ENCODE assay signal across 8 mouse cellular contexts in the genomic region with DNA sequence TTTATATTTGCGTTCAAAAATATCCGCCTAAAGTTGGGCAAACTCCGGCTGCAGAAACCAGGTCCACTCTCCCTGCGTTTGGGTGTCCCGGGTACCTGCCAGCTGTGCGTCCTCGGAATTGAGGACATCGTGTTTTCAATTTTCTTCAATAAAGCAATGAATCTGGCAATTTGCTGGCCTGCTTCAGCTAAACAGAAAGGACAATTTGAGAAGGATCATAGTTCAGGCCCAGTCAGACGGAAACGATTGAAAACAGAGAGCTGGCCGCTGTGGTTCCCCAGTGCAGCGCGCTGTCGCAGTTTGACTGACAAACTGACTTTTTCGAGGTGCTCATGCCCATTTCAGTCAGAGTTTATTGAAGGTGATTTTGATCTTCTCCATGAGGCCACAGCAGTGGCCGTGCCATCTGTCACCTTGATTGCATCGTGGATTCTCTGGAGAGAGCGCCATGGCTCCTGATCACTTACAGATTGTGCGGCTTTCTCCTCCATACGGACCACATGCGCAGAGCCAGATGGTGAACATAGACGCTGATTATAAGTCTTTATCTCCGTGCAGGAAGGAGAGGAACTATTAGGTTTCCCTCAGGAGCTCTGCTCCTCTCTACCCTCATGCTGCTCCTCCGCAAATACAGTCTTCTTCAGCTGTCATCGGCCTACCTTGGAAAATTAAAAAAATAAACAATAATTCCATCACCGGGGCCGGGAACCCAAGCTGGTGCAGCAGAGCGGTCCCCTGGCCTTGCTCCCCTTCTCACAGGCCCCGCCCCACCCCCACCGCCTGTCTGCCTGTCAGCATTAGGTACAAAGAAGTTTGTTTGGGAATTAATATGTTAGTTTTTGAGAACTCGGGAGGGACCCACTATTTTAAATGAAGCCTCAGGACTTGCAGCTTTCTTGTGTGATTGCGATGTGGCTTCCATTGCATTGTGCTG.
DNase-seq lines count a peak whose midpoint lies in the region; ATAC-seq lines count a peak whose summit lies in the region.

No protein-coding gene starts in this region.

- 1% methylated on average over 32 of the region's 32 CpGs for WGBS in embryonic facial prominence, embryonic 13.5 days
- WGBS in hindbrain, embryonic 15.5 days = 1% methylated on average over 32 of the region's 32 CpGs
- WGBS in midbrain, embryonic 10.5 days = 1% methylated on average over 32 of the region's 32 CpGs

- peak overlapping the region; percentile 59 for H3K9ac ChIP-seq in embryonic facial prominence, embryonic 13.5 days
- peak overlapping the region; percentile 41 for H3K9ac ChIP-seq in hindbrain, embryonic 15.5 days

- peak overlapping the region; percentile 64 for H3K4me2 ChIP-seq in embryonic facial prominence, embryonic 13.5 days
- H3K4me2 ChIP-seq in hindbrain, embryonic 15.5 days = peak overlapping the region; percentile 60

- H3K36me3 ChIP-seq in embryonic facial prominence, embryonic 13.5 days = no peaks in the 10 kb centered on the region
- H3K36me3 ChIP-seq in hindbrain, embryonic 15.5 days = no peaks in the 10 kb centered on the region
- H3K36me3 ChIP-seq in midbrain, embryonic 10.5 days = no peaks in the 10 kb centered on the region

- ATAC-seq in embryonic facial prominence, embryonic 13.5 days (ENCODE audit: insufficient number of reproducible peaks, insufficient read depth, low FRiP score, low TSS enrichment, low read depth) = peak; percentile 59
- ATAC-seq in hindbrain, embryonic 15.5 days (ENCODE audit: low FRiP score, low read depth) = peak; percentile 92

- H3K4me1 ChIP-seq in embryonic facial prominence, embryonic 13.5 days = peaks cover 29% of the 10 kb centered on the region
- H3K4me1 ChIP-seq in hindbrain, embryonic 15.5 days (replicated peaks) = peaks cover 30% of the 10 kb centered on the region
- H3K4me1 ChIP-seq in midbrain, embryonic 10.5 days = peaks cover 44% of the 10 kb centered on the region

- H3K27me3 ChIP-seq in embryonic facial prominence, embryonic 13.5 days = peaks cover 12% of the 10 kb centered on the region; the same call in 1 of the 2 replicates
- no peaks in the 10 kb centered on the region for H3K27me3 ChIP-seq in hindbrain, embryonic 15.5 days
- peaks cover 19% of the 10 kb centered on the region for H3K27me3 ChIP-seq in midbrain, embryonic 10.5 days (ENCODE audit: low read depth, poor library complexity, severe bottlenecking)

- H3K4me3 ChIP-seq in embryonic facial prominence, embryonic 13.5 days = peak overlapping the region; percentile 39
- peak overlapping the region; percentile 38 for H3K4me3 ChIP-seq in hindbrain, embryonic 15.5 days
- H3K4me3 ChIP-seq in midbrain, embryonic 10.5 days = peak overlapping the region; percentile 54

- peak; percentile 8 for DNase-seq in 3134 (ENCODE audit: extremely low read depth, insufficient read length, low spot score)
- peak; percentile 33 for DNase-seq in adrenal gland, postnatal 14 days
- peak; percentile 72 to 86 for DNase-seq in layer of hippocampus, postnatal 14 days (ENCODE audit: low spot score in 2 of 2)
- DNase-seq in midbrain, embryonic 10.5 days (ENCODE audit: low spot score) = peak; percentile 64
- DNase-seq in spleen, postnatal 36 days (ENCODE audit: low spot score in 2 of 2) = no peak
- DNase-seq in urinary bladder, postnatal 4 days (ENCODE audit: low spot score in 2 of 2) = no peak

- H3K27ac ChIP-seq in embryonic facial prominence, embryonic 13.5 days = peak overlapping the region; percentile 74; the same call in 1 of the 2 replicates
- H3K27ac ChIP-seq in hindbrain, embryonic 15.5 days (replicated peaks) = peak overlapping the region; percentile 69
- H3K27ac ChIP-seq in midbrain, embryonic 10.5 days (replicated peaks) = peak overlapping the region; percentile 76

- H3K9me3 ChIP-seq in embryonic facial prominence, embryonic 13.5 days = no peaks in the 10 kb centered on the region
- H3K9me3 ChIP-seq in hindbrain, embryonic 15.5 days = no peaks in the 10 kb centered on the region
- no peaks in the 10 kb centered on the region for H3K9me3 ChIP-seq in midbrain, embryonic 10.5 days (replicated peaks)

Comparison
In these comparisons a context has a peak if more than half of its experiments do, and no peak if none do; other contexts are left out.
1. DNase-seq: peak in 3134 (single experiment), adrenal gland, postnatal 14 days (single experiment), layer of hippocampus, postnatal 14 days (2 of 2) and midbrain, embryonic 10.5 days (single experiment); none in spleen, postnatal 36 days (0 of 2) and urinary bladder, postnatal 4 days (0 of 2).
2. Peak in every context shown above with its lines, with median percentiles within 50 percentile points of each other: H3K27ac ChIP-seq and H3K4me3 ChIP-seq.